Mouse (Mus musculus): ENCODE results near the gene Tigar.

Gene Tigar

GRCm38 (mm10) chr6:127079867-127080731 is 29.3 kb downstream of the Tigar start:
- DNase-seq: peak; percentile 77 to 81

- no peak for DNase-seq
Observed at GRCm38 (mm10) chr6:127072817-127073216, 36.5 kb downstream of the Tigar start, which contains the start of gene Fgf23. Fgf23 (plus strand) TSS chr6:127072902.

- DNase-seq: no peak
Observed at GRCm38 (mm10) chr6:127064815-127065214, 44.5 kb downstream of the Tigar start.

GRCm38 (mm10) chr6:127063915-127064314 is 45.4 kb downstream of the Tigar start:
- no peak for DNase-seq

- no peak for DNase-seq
Observed at GRCm38 (mm10) chr6:127059975-127060374, 49.4 kb downstream of the Tigar start.

GRCm38 (mm10) chr6:127056990-127057588 is 52.3 kb downstream of the Tigar start:
- DNase-seq: no peak

GRCm38 (mm10) chr6:127050847-127051246 is 58.5 kb downstream of the Tigar start:
- DNase-seq: no peak

GRCm38 (mm10) chr6:127044909-127045308 is 64.4 kb downstream of the Tigar start:
- peak; percentile 15 to 26 for DNase-seq
